Mouse (Mus musculus): Measurements from ENCODE around the gene Smtn. TPM values are rescaled to one million over a fixed set of nuclear protein-coding genes. Genes with fewer than 3 reads are reported as not detected.

Smtn gene
- total RNA-seq, 2 experiments from 2014 or later, result 43.8 to 52.3 TPM

DNA sequence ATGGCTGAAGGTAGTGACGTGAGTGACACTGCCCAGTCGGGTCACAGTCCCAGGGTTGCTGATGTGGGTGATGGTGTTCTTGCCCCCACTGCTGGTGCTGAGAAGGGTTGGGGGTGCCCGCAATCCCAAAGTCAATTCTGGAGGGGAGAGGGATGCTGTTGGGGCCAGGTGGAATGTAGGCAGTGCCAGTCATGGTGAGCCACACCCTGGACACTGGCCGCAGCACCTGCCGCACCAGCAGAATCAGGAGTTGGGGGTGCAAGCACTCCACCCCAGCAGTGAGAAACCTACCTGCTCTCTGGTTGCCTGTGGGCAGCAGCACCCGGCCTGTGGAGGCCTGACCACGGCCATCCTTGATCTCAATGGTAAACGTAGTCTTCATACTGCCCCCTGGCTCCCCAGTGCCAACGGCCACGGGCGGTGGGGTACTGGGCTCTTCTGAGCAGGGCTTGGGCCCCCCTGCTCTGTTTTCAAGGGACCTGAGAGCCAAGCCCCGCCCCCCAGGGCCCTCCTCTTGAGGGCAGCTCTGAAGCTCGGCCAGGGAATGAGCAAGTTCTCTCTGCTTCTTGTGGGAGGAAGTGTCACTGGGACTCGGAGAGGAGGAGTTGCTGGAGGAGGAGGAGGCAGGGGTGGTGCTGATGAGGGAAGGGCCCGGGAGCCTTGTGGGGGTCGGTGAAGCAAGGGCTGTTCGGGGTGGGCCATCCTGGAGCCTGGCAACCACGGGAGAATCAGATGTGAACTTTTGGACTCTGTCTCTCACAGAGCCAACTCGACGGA, 10.7 kb downstream of the Smtn start:
- no peak for DNase-seq (ENCODE audit: low spot score in 2 of 2)

DNA sequence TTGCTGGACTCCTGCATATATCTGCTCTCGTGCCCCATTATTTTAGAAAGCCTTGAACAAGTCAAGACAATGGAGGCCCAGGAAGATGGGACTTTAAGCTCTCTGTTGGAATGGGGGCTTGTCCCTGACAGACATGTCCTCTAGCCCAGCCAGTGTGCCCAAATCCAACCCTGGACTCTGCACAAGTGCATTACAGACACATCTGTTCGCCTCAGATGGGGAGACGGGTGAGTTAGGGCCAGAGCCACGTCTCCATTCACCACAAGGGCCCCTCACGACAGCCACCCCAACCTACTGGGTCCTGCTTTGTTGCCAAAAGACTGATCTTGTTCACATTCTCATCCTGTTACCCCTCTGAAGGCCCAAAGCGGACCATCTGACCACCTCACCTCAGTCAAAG, 12.2 kb downstream of the Smtn start:
- DNase-seq (ENCODE audit: low spot score in 2 of 2), result no peak

DNA sequence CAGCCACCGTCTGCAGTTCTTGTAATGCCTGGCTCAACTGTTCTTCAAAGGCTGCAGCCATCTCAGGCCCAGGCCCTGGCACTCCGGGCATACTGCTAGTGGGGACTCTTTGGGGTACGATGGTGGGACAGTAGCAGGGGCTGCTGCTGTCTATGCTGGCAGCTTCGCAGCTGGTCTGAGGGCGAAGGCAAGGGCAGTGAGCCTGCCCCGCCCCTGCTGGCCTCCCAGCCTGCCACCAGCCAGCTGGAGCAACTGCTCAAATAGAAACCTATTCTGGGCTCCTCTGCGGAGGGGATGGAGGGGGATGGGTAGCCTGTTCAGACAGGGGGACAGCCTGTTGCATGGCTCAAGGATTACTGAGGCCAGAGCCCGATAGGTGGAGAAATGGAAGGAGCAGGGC, 12.6 kb downstream of the Smtn start:
- no peak for DNase-seq (ENCODE audit: low spot score in 2 of 2)

DNA sequence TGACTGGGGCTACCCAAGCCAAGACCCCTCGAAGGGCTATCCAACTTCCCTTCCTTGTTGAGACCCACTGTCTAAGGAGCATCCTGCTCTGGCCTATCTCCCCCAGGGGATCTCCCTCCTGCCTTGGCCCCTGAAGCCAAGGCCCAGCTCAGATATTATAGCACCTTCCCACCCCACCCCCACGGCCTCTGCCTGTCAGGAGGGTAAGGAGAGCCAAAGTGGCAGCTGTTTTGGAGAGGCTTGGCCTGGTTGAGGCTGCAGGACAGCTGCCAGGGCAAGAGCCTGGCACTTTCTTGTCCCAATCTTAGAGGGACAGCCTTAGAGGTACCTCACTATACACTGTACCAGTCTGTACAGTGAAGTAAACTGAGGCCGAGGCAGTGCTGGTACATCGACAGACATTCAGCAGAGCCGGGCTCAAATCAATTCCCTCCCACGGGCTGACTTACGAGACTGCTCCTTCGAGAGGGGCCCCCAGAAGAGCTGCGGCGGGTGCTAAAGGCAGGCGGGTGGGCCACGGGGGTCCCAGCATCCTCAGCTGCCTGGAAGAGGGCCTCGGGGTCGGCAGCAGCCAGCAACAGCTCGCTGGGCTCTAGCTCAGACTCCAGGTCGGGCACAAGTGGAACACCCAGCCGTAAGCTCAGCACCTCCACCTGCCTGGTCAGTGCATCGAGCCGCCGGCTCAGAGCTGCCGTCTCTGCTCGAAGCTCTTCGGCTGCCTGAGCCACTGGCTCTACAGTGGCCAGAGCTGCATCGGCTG, 13.3 kb downstream of the Smtn start:
- no peak for DNase-seq (ENCODE audit: low spot score in 2 of 2)

DNA sequence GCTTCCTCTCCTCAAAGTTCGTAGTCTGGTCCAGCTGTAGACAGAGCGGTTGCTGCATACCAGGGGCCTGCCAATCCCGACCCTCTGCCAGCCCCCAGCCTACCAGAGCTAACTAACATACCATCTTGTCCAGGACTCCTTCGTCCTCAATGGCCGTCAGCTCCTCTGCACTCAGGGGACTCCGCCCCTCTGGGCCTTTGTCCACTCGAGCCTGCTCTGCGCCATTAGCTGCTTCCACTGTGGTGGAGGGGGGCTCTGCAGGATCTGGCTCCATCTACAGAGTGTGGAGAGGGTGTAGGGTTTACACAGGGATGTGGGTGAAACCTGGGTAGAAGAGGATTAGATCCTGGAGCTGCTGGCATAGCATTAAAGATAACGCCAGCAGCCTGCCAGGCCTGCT, 14.2 kb downstream of the Smtn start:
- no peak for DNase-seq (ENCODE audit: low spot score in 2 of 2)

DNA sequence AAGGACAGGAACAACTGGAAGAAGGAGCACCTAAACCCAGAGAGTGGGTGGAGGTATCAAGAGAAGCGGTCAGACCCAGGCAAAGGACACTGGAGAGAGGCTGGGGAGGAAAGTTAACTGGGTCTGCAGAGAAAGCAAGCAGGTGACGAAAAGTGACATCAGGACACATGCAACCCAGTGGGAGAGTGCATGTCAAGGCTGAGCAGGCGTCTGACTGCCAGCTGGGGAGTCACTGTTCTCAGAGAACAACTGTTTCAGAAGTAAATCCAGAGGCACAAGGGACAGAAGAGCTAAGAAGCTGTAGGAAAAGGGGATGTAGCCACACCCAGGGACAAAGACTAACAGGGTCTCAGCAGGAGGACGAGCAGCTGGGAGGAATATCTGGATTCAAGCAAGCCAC, 14.9 kb downstream of the Smtn start:
- no peak for DNase-seq (ENCODE audit: low spot score in 2 of 2)

DNA sequence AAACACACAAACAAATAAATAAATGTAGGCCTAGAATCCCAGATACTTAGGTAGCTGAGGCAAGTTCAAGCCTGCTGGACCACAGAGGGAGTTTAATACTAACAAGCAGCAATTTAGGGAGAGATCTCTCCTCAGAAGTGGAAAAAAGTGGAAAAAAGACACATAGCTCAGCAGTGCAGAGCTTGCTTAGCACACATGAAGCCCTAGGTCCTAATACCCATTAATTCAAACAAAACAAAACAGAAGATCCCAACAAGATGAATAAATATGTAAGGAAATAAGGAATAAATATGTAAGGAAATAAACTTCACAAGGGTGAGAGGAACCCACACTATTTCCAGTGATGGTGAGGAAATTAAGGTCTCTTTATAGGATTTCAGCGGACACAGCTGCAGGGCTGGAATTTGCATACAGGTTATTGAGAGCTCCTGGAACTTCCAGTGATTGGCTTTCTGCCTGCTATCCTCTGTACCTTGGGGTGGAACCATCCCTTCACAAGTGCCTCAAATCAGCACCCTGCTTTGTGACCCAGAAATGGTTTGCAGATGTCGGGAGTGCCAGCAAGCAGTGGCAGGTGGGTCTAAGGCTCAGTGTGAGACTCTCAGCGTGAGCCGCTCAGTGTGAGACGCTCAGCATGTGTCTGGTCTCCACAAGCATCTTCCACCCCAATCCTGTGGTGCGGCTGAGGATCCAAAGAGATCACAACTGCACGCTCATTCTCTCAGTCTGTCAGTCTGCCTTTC, 16.4 kb downstream of the Smtn start:
- no peak for DNase-seq (ENCODE audit: low spot score in 2 of 2)

DNA sequence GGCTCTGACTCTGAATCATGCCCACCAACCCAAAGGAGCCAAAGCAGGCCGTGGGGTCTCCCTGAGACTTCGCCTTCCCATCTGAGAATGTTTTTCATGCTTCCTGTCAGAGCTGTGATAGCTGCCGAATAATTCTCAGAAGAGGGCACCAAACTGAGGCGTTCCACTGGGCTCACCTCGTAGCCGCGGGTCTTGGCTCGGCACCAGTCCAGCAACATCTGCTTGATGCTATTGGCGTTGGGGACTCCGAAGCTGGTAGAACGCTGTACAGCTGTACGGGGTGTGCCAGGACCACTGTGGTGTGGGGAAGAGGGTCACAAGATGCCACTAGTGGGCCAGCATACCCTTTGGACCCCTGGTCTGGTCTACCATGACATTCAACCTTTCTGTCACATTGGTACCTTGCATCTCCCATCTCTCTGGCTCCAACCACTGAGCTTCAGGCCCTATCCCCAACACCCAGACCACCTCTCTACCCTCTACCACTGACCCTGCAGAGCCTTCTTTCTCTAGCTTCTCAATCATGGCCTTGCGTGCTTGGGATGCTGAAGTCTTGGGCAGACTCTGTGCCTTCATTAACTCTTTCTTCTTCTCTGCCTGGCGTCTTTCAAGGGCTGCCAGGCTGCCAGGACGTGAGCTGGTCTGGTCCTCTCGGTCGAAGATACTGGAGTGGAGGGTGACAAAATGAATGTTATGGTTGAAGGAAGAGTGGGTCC, 18.0 kb downstream of the Smtn start:
- no peak for DNase-seq (ENCODE audit: low spot score in 2 of 2)

DNA sequence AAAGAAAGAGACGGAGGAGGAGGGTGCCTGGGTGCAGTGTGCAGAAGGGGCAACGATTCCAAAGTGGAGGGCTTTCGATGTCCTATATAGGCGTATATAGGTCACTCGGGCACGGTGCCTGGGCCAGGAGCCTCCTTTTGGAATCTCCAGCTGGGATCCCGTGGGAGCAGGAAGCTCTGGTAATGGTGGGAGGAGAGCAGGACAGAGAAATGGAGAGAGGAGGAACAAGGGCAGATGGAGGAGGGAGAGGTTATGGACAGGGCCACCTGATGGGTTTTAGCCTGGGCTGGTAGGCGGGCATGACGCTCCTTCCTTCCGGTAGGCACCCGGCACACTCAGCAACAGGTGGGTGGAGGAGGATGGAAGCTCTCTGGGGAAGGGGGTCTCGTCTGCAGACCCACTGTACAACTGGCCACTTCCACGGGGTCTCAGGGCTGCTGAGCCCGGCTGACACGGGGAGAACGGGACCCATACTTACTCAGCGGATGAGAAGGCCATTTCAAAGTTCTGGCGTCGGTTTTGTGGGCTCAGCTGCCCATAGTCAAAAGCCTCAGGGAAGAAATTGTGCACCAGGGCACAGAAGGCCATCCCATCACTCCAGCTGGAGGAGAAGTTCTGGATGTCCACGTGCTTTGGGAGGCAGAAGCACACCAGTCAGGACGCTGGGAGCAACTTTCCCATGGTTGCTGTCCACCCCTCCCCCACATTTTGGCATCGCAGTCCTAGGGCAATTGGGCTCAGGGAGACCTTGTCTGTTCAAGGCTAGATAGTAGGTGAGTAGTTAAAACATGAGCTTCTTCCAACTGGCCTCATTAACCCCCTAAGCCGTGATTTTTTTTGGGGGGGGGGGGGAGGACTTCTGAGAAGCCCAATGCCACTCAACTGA, 18.8 kb downstream of the Smtn start:
- no peak for DNase-seq (ENCODE audit: low spot score in 2 of 2)

DNA sequence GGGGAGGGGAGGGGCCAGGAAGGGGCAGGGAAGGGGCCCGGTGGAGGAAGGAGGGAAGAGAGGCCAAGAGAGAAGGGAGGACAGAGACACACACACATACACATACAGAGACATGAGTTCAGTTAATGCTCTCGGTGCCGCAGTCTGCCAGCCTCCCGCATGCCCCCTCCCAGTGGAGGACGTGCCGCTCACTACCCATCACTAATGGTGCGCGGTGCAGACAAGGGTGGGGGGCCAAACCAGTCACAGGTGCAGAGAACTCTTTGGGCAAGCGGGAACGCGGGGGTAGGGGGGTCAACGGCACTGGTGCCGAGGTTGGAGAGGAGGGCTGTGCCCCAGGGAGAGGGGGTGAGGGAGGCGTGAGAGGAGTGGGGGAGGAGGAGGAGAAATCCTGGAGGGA, 19.5 kb downstream of the Smtn start:
- DNase-seq (ENCODE audit: low spot score in 2 of 2), result no peak

DNA sequence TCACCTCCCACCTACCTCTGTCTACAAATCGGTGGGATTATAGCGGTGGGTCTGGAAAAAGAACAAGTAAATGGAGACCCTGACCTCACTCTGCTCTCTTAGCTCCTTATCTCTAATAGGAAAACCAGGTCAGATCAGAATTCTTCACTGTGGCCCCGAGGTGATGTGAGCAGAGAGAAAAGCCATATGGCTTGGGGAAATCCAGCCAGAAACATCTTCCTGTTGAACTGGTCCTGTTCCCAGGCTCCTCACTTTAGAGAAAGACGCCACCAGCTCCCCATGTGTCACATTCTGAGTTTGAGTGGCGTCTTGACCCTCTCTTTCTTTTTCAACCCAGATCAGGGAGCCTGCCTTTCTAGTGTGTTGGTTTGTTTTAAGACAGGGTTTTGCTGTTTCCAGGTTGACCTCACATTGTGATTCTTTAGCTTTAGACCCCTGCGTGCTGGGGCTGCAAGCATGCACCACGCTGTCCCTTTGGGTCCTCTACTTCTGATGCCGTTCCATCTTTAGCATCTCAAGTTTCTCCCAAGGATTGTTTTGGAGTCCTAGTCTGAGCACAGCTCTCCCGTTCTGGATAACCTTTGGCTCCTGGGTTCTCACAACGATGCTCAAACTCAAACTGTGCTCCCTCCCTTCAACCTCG, 20.5 kb downstream of the Smtn start:
- DNase-seq (ENCODE audit: low spot score in 2 of 2), result no peak

DNA sequence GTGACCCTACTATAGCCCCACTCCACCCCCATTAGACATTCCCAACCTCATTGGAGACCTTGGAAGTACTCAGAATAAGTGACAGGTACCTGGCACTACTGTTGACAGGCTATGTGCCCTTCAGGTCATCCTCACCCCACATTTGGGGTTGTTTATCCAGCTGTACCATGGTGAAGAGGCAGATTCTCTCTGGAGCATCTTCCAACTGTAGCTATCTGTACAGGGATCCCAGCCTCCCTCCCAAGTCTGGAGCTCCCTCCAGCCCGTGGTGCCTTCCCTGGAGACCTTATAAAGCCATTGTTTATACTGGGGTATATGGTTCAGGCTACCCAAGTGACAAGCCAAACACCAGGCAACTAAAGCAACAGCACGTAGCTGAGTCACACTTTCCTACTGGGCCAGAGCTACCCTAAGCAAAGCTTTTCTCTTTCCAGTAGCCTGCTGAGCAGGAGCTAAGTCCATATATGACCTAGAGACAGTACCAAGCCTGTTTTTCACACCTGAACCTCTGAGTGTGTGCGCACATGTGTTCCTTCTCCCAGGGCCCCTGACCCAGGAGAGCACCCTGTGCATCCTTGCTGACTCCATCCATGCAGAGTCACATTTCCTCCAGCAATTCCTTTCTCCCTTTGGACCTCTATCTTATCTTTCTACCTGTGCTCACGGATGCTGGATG, 21.2 kb downstream of the Smtn start:
- no peak for DNase-seq (ENCODE audit: low spot score in 2 of 2)

DNA sequence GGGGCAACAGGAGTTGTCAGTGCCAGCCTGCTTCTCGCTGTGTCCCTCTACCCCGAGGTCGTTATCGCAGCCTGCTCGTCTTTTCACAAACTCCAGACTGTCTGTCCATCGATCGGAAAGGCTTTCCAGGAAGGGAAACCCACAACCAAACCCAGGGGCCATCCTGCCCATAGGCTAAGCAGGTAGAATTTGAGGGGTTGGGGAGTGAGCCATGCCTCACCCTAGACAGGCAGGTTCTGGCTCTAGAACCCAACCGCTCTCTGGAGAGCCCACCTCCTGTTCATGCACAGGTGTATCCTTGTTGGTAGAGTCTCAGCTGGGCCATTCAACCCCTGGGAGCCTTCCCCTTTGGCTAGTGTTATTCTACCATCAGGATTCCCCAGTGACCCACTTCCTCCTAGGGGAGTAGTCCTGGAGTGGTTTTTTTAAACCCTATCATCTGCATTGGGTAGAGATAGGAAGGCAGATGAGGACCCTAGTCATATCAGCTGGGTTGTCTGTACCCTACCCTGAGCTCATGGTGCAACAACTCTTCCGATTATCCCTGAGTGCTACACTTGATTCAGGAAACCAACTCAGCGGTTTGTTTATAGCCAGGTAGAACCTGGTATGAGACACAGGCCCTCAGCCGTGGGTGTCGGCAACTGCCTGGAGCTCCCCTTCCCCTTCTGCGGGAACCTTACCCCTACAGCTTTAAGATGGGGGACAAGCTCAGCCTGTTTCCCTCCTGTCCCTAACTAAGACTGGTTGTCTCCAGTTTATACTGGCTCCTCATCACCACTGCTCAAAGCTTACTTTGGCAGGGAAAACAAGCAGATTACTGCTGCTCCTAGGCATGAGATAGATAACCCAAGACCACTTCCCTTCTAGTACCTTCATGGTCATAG, 22.3 kb downstream of the Smtn start:
- no peak for DNase-seq (ENCODE audit: low spot score in 2 of 2)

DNA sequence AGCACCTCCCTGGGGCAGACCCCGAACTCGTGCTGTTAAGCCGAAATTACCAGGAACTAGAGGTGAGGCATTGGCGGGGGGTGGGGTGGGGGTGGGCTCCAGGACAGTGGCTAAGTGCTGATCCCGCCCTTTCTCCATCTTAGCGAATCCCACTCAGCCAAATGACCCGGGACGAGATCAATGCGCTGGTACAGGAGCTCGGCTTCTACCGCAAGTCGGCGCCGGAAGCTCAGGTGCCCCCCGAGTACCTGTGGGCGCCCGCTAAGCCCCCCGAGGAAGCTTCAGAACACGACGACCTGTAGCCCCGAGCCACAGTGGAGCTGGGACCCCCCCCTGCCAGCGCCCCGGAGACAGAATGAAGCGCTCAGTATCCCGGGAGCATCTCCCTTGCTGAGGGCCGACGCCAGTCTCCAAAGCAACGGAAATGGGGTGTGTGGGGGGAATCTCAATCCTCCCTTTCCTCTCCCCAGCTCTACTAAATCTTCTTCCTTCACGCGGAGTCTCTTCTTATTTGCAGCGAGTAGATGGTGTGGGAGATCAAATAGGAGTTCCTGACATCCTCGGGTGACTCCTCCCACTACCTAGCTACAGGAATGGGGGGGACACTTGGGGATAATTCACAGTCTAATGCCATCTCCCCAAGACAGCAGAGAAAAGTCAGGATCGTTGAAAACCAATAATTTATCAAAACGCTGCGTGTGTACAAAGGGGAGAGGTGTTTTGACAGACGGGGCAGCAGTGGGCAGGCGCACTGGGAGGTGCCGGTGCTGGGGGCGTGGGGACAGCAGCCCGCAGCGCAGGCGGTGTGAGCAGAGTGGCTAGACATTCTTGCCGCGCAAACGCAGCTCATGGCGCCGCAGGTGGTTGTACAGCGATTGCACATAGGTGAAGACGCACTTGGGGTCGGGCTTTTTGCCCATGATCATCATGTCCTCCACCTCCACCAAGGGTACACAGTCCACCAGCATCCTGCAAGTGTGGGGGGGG, 23.3 kb downstream of the Smtn start:
- DNase-seq (ENCODE audit: low spot score in 2 of 2), result no peak

DNA sequence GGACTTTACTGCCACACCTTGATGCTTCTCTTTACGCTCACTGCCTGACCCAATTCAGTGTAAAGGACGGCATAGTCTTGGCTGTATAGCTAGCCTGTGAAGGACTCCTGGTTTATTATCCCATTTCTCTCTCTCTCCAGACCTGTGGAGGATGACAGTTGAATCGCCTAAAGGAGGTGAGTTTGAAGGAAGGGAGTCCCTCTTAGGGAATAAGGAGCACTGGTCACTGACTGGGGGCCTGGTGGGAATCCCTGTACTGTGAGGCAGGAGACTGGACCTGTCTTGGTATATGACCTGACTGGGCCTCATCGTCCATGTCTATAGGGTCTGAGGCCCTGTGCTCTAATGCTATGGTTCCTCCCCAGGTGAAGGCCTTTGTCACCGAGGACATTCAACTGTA, 24.3 kb downstream of the Smtn start:
- no peak for DNase-seq (ENCODE audit: low spot score in 2 of 2)

DNA sequence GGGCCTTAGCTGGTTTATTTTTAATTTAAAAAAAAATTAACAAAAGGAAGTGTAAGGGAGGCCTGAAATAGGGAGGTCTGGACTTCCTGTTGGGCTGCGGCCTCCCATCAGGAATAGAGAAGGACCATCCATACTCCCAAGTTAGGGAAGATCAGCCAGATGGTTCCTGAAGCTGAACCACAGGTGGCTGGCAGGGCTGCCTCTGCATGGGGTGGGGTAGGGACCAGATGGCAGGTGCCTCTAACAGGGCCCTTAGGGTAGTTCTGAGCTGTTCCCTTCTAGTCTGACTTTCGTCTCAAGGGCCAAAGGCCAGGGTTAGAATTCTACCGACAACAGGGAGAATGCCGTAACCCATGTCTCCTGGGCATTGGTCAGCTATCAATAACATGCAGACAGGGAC, 24.8 kb downstream of the Smtn start:
- no peak for DNase-seq (ENCODE audit: low spot score in 2 of 2)

DNA sequence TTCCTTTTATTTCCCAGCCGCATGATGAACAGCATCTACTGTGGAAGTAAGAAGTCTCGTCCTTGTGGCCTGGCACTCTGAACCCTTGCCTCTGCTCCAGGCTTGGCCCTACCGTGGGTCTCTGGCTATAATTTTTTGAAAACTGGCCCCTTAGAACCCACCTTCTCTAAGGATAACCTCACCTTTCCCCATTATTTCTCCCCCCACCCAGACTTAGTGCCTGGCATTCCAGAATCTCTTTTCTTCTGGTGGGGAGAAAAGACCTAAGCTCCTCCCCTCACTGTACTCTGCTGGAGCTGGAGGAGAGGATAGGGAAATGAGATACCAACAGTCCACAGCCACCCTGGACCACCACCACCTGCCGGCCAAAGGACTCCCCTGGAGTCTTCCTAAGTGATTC, 25.2 kb downstream of the Smtn start:
- DNase-seq (ENCODE audit: low spot score in 2 of 2), result no peak
